ENCODE assay signal across 7 mouse cellular contexts in the genomic region with DNA sequence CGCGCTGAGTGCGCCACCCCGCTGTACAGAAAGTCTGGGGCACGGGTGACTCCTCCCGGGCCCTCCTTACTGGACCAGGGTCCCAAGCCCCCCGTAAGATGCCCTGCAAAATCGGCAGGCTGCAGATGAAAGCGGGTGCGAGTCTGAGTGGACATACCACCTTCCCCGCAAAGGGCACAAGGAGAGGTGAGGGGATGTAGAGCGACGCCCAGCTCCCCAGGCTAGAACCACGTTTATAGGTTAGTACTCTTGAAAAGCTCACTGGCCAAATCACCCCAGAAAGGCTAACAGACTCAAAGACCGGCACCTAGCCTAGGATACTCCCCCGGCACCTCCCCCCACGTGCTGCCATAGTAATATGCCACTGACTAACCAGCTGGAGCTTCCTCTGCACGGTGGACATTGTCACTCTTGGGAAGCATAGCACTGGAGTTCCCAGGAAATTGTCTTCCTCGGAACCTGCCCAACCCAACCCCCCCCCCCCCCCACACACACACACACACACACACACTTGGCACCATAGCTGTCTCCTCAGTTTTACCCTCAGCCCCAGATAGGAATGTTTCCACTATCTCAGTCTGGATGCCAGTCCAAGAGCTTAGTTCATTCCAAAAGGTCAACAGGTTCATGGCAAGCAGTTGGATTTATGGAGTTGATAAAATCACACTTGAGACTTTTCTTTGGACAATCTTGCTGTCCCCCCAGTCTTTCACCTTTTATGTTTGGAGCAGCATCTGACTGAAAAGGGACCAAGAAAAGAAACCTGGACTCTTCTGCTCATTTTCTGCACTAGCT. TPM values are rescaled to one million over a fixed set of nuclear protein-coding genes. Genes with fewer than 3 reads are reported as not detected.
DNase-seq lines count a peak whose midpoint lies in the region; ATAC-seq and TF ChIP-seq lines count a peak whose summit lies in the region.

No protein-coding gene starts in this region.

- H3K4me1 ChIP-seq in lung, postnatal 0 days (ENCODE audit: insufficient read depth, low read depth, low read length): peaks cover 3% of the 10 kb centered on the region; the same call in 1 of the 2 replicates
- H3K4me1 ChIP-seq in forebrain, embryonic 13.5 days: peaks cover 23% of the 10 kb centered on the region
- peaks cover 15% of the 10 kb centered on the region for H3K4me1 ChIP-seq in limb, embryonic 14.5 days (ENCODE audit: control insufficient read depth, insufficient read depth, low read length)
- H3K4me1 ChIP-seq in stomach, embryonic 14.5 days (ENCODE audit: control insufficient read depth, insufficient read depth, low read length): 0 out of 2 replicates have a peak, but pooled peaks cover 3% of the 10 kb centered on the region

- H3K27me3 ChIP-seq in lung, postnatal 0 days (replicated peaks; ENCODE audit: insufficient read depth, low read length): no peaks in the 10 kb centered on the region
- no peaks in the 10 kb centered on the region for H3K27me3 ChIP-seq in forebrain, embryonic 13.5 days
- no peaks in the 10 kb centered on the region for H3K27me3 ChIP-seq in limb, embryonic 14.5 days (ENCODE audit: control insufficient read depth, insufficient read depth, low read length)
- H3K27me3 ChIP-seq in stomach, embryonic 14.5 days (ENCODE audit: control insufficient read depth, insufficient read depth, low read length): no peaks in the 10 kb centered on the region

- DNase-seq in lung, postnatal 0 days (ENCODE audit: low spot score): no peak
- no peak for DNase-seq in lung, postnatal 4 days
- DNase-seq in limb, embryonic 14.5 days (ENCODE audit: low spot score): no peak
- DNase-seq in left cerebral cortex, adult 11 months (ENCODE audit: low spot score): no peak
- DNase-seq in thymus, postnatal 14 days: no peak

- no peak overlapping the region for H3K27ac ChIP-seq in lung, postnatal 0 days (ENCODE audit: low read length)
- H3K27ac ChIP-seq in forebrain, embryonic 13.5 days: peak overlapping the region; percentile 70
- H3K27ac ChIP-seq in limb, embryonic 14.5 days (replicated peaks; ENCODE audit: low read depth, low read length): no peak overlapping the region
- no peak overlapping the region for H3K27ac ChIP-seq in stomach, embryonic 14.5 days (ENCODE audit: low read length)

- ATAC-seq in lung, postnatal 0 days: peak; percentile 18
- ATAC-seq in forebrain, embryonic 13.5 days: no peak
- ATAC-seq in limb, embryonic 14.5 days (ENCODE audit: low FRiP score, low read depth): no peak
- 0 out of 2 replicates have a peak, but pooled peaks have one; percentile 20 for ATAC-seq in stomach, embryonic 14.5 days (ENCODE audit: insufficient number of reproducible peaks, insufficient read depth, low FRiP score, low read depth)

- H3K9ac ChIP-seq in lung, postnatal 0 days (replicated peaks; ENCODE audit: low read depth): 0 out of 2 replicates have a peak overlapping the region, but pooled peaks have one; percentile 41
- H3K9ac ChIP-seq in forebrain, embryonic 13.5 days: peak overlapping the region; percentile 64
- peak overlapping the region; percentile 29 for H3K9ac ChIP-seq in limb, embryonic 14.5 days (ENCODE audit: low read depth, low read length, severe bottlenecking)
- H3K9ac ChIP-seq in stomach, embryonic 14.5 days (replicated peaks; ENCODE audit: low read depth, low read length): no peak overlapping the region

- no peaks in the 10 kb centered on the region for H3K36me3 ChIP-seq in lung, postnatal 0 days (ENCODE audit: insufficient read depth, low read length)
- H3K36me3 ChIP-seq in forebrain, embryonic 13.5 days (ENCODE audit: poor library complexity, severe bottlenecking): no peaks in the 10 kb centered on the region
- no peaks in the 10 kb centered on the region for H3K36me3 ChIP-seq in limb, embryonic 14.5 days (ENCODE audit: control insufficient read depth, insufficient read depth, low read length)
- H3K36me3 ChIP-seq in stomach, embryonic 14.5 days (ENCODE audit: control insufficient read depth, insufficient read depth, low read length): no peaks in the 10 kb centered on the region

- H3K9me3 ChIP-seq in lung, postnatal 0 days (ENCODE audit: low read length): no peaks in the 10 kb centered on the region
- H3K9me3 ChIP-seq in forebrain, embryonic 13.5 days (replicated peaks): no peaks in the 10 kb centered on the region
- no peaks in the 10 kb centered on the region for H3K9me3 ChIP-seq in limb, embryonic 14.5 days (ENCODE audit: control insufficient read depth, low read length)
- H3K9me3 ChIP-seq in stomach, embryonic 14.5 days (ENCODE audit: control insufficient read depth, low read depth, low read length): no peaks in the 10 kb centered on the region

- WGBS in lung, postnatal 0 days: 7% methylated on average over 19 of the region's 19 CpGs
- WGBS in forebrain, embryonic 13.5 days: 6% methylated on average over 19 of the region's 19 CpGs
- 6% methylated on average over 18 of the region's 19 CpGs for WGBS in limb, embryonic 14.5 days
- WGBS in stomach, embryonic 14.5 days: 10% methylated on average over 19 of the region's 19 CpGs

- peak overlapping the region; percentile 78 for H3K4me2 ChIP-seq in lung, postnatal 0 days (replicated peaks; ENCODE audit: low read depth, low read length)
- peak overlapping the region; percentile 66 for H3K4me2 ChIP-seq in forebrain, embryonic 13.5 days
- peak overlapping the region; percentile 49 for H3K4me2 ChIP-seq in limb, embryonic 14.5 days (replicated peaks; ENCODE audit: low read depth, low read length, severe bottlenecking)
- H3K4me2 ChIP-seq in stomach, embryonic 14.5 days (replicated peaks; ENCODE audit: low read depth, low read length): peak overlapping the region; percentile 57

- TF ChIP-seq EP300 in lung, postnatal 0 days (IDR thresholded peaks at IDR 0.05): no peak

- no peak for TF ChIP-seq CTCF in lung, postnatal 0 days (IDR thresholded peaks at IDR 0.05)

- TF ChIP-seq POLR2A in limb, embryonic 14.5 days (IDR thresholded peaks at IDR 0.05; ENCODE audit: borderline replicate concordance, extremely low read depth, insufficient read depth, insufficient read length): no peak

- H3K4me3 ChIP-seq in lung, postnatal 0 days (ENCODE audit: low read depth, low read length): peak overlapping the region; percentile 35
- peak overlapping the region; percentile 35 for H3K4me3 ChIP-seq in forebrain, embryonic 13.5 days
- peak overlapping the region; percentile 26 for H3K4me3 ChIP-seq in limb, embryonic 14.5 days (replicated peaks; ENCODE audit: low read length)
- H3K4me3 ChIP-seq in stomach, embryonic 14.5 days (ENCODE audit: low read depth, low read length): peak overlapping the region; percentile 29

RNA-seq across cellular contexts. Expression of gene Nfia, which starts 26.2 kb away (rescaled TPM):
- 40.5 and 45.4 TPM in 2 replicates for polyA plus RNA-seq in lung, postnatal 0 days (2015; fragmentation: Nextera tagmentation; extraction: Ambion mirVana)
- polyA plus RNA-seq in forebrain, embryonic 13.5 days (2015; fragmentation: Nextera tagmentation; extraction: Ambion mirVana): 93.7 and 121 TPM in 2 replicates
- 51.9 and 74.6 TPM in 2 replicates for polyA plus RNA-seq in limb, embryonic 14.5 days (2012; rRNA removed)
- 71.2 and 89.3 TPM in 2 replicates for polyA plus RNA-seq in limb, embryonic 14.5 days (2014; fragmentation: Nextera tagmentation; extraction: Ambion mirVana)
- 73.9 and 78.4 TPM in 2 replicates for polyA plus RNA-seq in stomach, embryonic 14.5 days (2014; fragmentation: Nextera tagmentation; extraction: Ambion mirVana)

RNA-seq across cellular contexts. Expression of gene E130114P18Rik, which starts 31.6 kb away (rescaled TPM):
- 0.36 and 0.76 TPM in 2 replicates for polyA plus RNA-seq in lung, postnatal 0 days (2015; fragmentation: Nextera tagmentation; extraction: Ambion mirVana)
- polyA plus RNA-seq in forebrain, embryonic 13.5 days (2015; fragmentation: Nextera tagmentation; extraction: Ambion mirVana): 64.7 and 71.1 TPM in 2 replicates
- polyA plus RNA-seq in limb, embryonic 14.5 days (2012; rRNA removed): 2.1 and 2.2 TPM in 2 replicates
- 4.6 and 4.9 TPM in 2 replicates for polyA plus RNA-seq in limb, embryonic 14.5 days (2014; fragmentation: Nextera tagmentation; extraction: Ambion mirVana)
- 5.7 and 6.3 TPM in 2 replicates for polyA plus RNA-seq in stomach, embryonic 14.5 days (2014; fragmentation: Nextera tagmentation; extraction: Ambion mirVana)

Comparison
In these comparisons a context has a peak if more than half of its experiments do, and no peak if none do; other contexts are left out.
1. ATAC-seq: peak in lung, postnatal 0 days (single experiment) and stomach, embryonic 14.5 days (single experiment); none in forebrain, embryonic 13.5 days (single experiment) and limb, embryonic 14.5 days (single experiment).
2. Peak in every context shown above with its lines, with median percentiles within 50 percentile points of each other: H3K4me2 ChIP-seq and H3K4me3 ChIP-seq.